Mouse (Mus musculus): Measurements from ENCODE around the gene Lipt1. TPM values are rescaled to one million over a fixed set of nuclear protein-coding genes. Genes with fewer than 3 reads are reported as not detected.
A peak's percentile ranks its signal among the peaks of the same experiment; 100 is the strongest.

Lipt1 gene
- total and polyA plus RNA-seq, 3 experiments = 7.5 to 13.2 (median 7.9) TPM

DNA sequence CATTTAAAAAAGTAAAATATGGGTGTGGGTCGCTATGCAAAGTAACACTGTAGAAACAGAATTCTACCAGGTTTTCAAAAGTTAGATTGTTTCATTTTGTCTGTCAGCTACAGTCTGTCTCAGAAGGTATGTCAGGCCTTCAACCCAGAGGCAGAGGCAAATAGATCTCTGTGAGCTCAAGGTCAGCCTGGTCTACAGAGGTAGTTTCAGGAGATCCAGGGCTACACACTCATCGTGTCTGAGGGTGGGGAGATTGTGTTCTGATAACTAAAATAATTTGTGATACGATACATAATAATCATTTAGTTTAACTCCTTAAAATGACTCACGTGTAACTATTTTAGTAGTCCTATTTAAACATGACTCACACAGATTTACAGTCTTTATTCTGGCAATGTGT lies 1.6 kb downstream of the Lipt1 start:
- Histone ChIP-seq H3K27me3 (replicated peaks) (peaks cover 14% of the 10 kb centered on the region), H3K4me1 (ENCODE audit: control insufficient read depth in 1 of 2, insufficient read depth in 2 of 2) (peaks cover 2 to 11% of the 10 kb centered on the region in 2 experiments; a peak in 2 of 4 replicates), H3K36me3 (replicated peaks in 1 of 2; ENCODE audit: control insufficient read depth in 1 of 2, insufficient read depth in 1 of 2, low read length in 1 of 2) (peaks cover 28 to 35% of the 10 kb centered on the region in 2 experiments), H3K79me2 (replicated peaks; ENCODE audit: control insufficient read depth, extremely low read depth, insufficient read depth, poor library complexity, severe bottlenecking) (no peaks in the 10 kb centered on the region), H3K4me3 (replicated peaks in 1 of 3; ENCODE audit: low read depth in 2 of 3, low read length in 2 of 3, poor library complexity in 1 of 3) (peak overlapping the region in 1 of 3 experiments; percentile 69), H3K4me2 (ENCODE audit: insufficient read depth, low read depth, poor library complexity, severe bottlenecking) (peak overlapping the region; percentile 42; the same call in 1 of the 2 replicates), H3K27ac (ENCODE audit: insufficient read depth, low read depth) (no peak overlapping the region), H3K9ac (ENCODE audit: insufficient read depth, low read depth) (peak overlapping the region; percentile 53), H3K9me3 (replicated peaks; ENCODE audit: low read length) (peaks cover 3% of the 10 kb centered on the region)
- in situ Hi-C loops (cut with MboI; ENCODE audit: low pct_ligation_motif_present, low pct_unique_long_range_greater_than_20kb, low sequenced_read_pairs) (loop anchor here (10.0 kb wide), 2 partner anchors 188 to 252 kb away; partner anchors contain the start of gene Rev1), dilution Hi-C loops (cut with MboI; ENCODE audit: extremely low pct_ligation_motif_present, extremely low pct_unique_long_range_greater_than_20kb, low sequenced_read_pairs) (no loop called here)
- no peak for TF ChIP-seq ZMIZ1 (IDR thresholded peaks at IDR 0.05; ENCODE audit: low read depth, low read length)
- TF ChIP-seq RAD21 (IDR thresholded peaks at IDR 0.05; ENCODE audit: low read depth, low read length) = no peak
- no peak for TF ChIP-seq USF2 (conservative IDR thresholded peaks at IDR 0.05; ENCODE audit: low read depth, low read length)
- no peak for DNase-seq (ENCODE audit: extremely low read depth)

DNA sequence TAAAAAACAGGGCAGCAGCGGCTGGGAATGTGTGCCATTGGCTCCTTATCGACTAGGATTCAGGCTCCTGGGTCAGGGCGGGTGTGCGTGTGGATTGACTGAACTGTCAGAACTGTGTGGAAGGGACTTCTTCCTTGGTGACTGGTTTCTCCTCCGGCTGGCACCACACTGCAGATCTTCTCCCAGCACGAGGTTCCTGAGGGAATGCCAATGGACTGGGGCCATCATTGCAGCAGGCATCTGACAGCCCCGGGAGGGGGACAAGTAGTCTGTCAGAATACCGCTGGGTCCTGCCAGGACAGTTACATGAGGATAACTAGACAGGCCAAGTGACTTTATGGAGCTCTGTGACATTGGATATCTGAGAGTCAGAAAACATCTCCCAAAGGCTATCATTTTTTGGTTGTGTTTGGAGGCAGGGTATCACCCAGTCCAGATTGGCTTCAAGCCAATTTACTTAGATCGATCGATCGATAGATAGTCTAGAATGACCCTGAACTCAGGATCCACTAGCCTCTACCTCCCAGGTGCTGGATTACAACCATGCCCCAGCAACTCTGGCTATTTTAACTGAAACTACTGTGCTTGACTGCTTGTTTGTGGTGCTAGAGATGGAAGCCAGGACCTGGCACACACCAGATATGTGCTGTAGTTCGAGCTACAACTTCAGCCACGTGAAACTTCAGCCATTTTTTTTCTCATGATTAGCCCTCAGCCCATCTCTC lies 6.4 kb downstream of the Lipt1 start:
- Histone ChIP-seq H3K27me3 (replicated peaks) (no peaks in the 10 kb centered on the region), H3K4me3 (replicated peaks in 1 of 3; ENCODE audit: low read depth in 2 of 3, low read length in 2 of 3, poor library complexity in 1 of 3) (no peak overlapping the region), H3K79me2 (replicated peaks; ENCODE audit: control insufficient read depth, extremely low read depth, insufficient read depth, poor library complexity, severe bottlenecking) (no peaks in the 10 kb centered on the region), H3K4me2 (ENCODE audit: insufficient read depth, low read depth, poor library complexity, severe bottlenecking) (no peak overlapping the region), H3K4me1 (ENCODE audit: control insufficient read depth in 1 of 2, insufficient read depth in 2 of 2) (peaks cover 0 to 6% of the 10 kb centered on the region in 2 experiments; a peak in 2 of 4 replicates), H3K36me3 (replicated peaks in 1 of 2; ENCODE audit: control insufficient read depth in 1 of 2, insufficient read depth in 1 of 2, low read length in 1 of 2) (peaks cover 50 to 78% of the 10 kb centered on the region in 2 experiments), H3K27ac (ENCODE audit: insufficient read depth, low read depth) (no peak overlapping the region), H3K9me3 (replicated peaks; ENCODE audit: low read length) (peaks cover 3% of the 10 kb centered on the region), H3K9ac (ENCODE audit: insufficient read depth, low read depth) (no peak overlapping the region)
- TF ChIP-seq RCOR1 (conservative IDR thresholded peaks at IDR 0.05; ENCODE audit: low read depth, low read length) (no peak), SMC3 (IDR thresholded peaks at IDR 0.05; ENCODE audit: low read depth, low read length) (no peak), SIN3A (IDR thresholded peaks at IDR 0.05; ENCODE audit: low read length) (no peak), HCFC1 (IDR thresholded peaks at IDR 0.05; ENCODE audit: low read depth, low read length) (no peak), PAX5 (IDR thresholded peaks at IDR 0.05; ENCODE audit: low read length) (no peak), JUND (conservative IDR thresholded peaks at IDR 0.05; ENCODE audit: low read depth, low read length) (no peak), MAX (IDR thresholded peaks at IDR 0.05; ENCODE audit: low read length) (no peak), TCF12 (IDR thresholded peaks at IDR 0.05; ENCODE audit: low read depth, low read length) (no peak), EP300 (IDR thresholded peaks at IDR 0.05; ENCODE audit: low read length) (no peak), MEF2A (IDR thresholded peaks at IDR 0.05; ENCODE audit: borderline replicate concordance, low read depth, low read length) (no peak), UBTF (IDR thresholded peaks at IDR 0.05; ENCODE audit: low read depth, low read length) (no peak), MXI1 (IDR thresholded peaks at IDR 0.05; ENCODE audit: low read depth, low read length) (no peak), RAD21 (IDR thresholded peaks at IDR 0.05; ENCODE audit: low read depth, low read length) (no peak), ZMIZ1 (IDR thresholded peaks at IDR 0.05; ENCODE audit: low read depth, low read length) (no peak), JUN (IDR thresholded peaks at IDR 0.05; ENCODE audit: insufficient read depth, low read depth, low read length) (no peak), POLR2AphosphoS2 (IDR thresholded peaks at IDR 0.05; ENCODE audit: low read depth, low read length) (no peak), MAZ (IDR thresholded peaks at IDR 0.05; ENCODE audit: low read depth, low read length) (no peak), E2F4 (IDR thresholded peaks at IDR 0.05; ENCODE audit: insufficient replicate concordance, low read depth, low read length) (no peak), IRF4 (IDR thresholded peaks at IDR 0.05; ENCODE audit: low read depth, low read length) (no peak)
- dilution Hi-C loops (cut with MboI; ENCODE audit: extremely low pct_ligation_motif_present, extremely low pct_unique_long_range_greater_than_20kb, low sequenced_read_pairs) = no loop called here
- DNase-seq (ENCODE audit: extremely low read depth) = no peak
- in situ Hi-C loops (cut with MboI; ENCODE audit: low pct_ligation_motif_present, low pct_unique_long_range_greater_than_20kb, low sequenced_read_pairs) = loop anchor here (10.0 kb wide), 2 partner anchors 193 to 247 kb away; partner anchors contain the start of gene Rev1
